Mouse (Mus musculus): ENCODE data around the gene 1700016D06Rik. TPM values are rescaled to one million over a fixed set of nuclear protein-coding genes. Genes with fewer than 3 reads are reported as not detected.

Gene 1700016D06Rik
- polyA plus RNA-seq, 1 experiment from 2014 or later: not detected

GRCm38 (mm10) chr8:11627717-11628116 lies 73.1 kb downstream of the 1700016D06Rik start:
- Histone ChIP-seq H3K27me3 (ENCODE audit: poor library complexity, severe bottlenecking) (no peaks in the 10 kb centered on the region), H3K36me3 (replicated peaks) (peaks cover 100% of the 10 kb centered on the region), H3K4me1 (peaks cover 15% of the 10 kb centered on the region), H3K4me3 (no peak overlapping the region), H3K9me3 (no peaks in the 10 kb centered on the region), H3K27ac (no peak overlapping the region)
- WGBS: 90% methylated on average over 9 of the region's 9 CpGs
- DNase-seq (ENCODE audit: extremely low spot score, low spot score): no peak

- Histone ChIP-seq H3K4me3 (no peak overlapping the region), H3K27ac (no peak overlapping the region), H3K4me1 (peaks cover 4% of the 10 kb centered on the region; the same call in 1 of the 2 replicates), H3K9me3 (no peaks in the 10 kb centered on the region), H3K36me3 (replicated peaks) (peaks cover 100% of the 10 kb centered on the region), H3K27me3 (ENCODE audit: poor library complexity, severe bottlenecking) (no peaks in the 10 kb centered on the region)
- DNase-seq (ENCODE audit: extremely low spot score, low spot score): no peak
- 94% methylated on average over 4 of the region's 4 CpGs for WGBS
These were observed 75.8 kb downstream of the 1700016D06Rik start for GRCm38 (mm10) chr8:11625084-11625483.

DNA sequence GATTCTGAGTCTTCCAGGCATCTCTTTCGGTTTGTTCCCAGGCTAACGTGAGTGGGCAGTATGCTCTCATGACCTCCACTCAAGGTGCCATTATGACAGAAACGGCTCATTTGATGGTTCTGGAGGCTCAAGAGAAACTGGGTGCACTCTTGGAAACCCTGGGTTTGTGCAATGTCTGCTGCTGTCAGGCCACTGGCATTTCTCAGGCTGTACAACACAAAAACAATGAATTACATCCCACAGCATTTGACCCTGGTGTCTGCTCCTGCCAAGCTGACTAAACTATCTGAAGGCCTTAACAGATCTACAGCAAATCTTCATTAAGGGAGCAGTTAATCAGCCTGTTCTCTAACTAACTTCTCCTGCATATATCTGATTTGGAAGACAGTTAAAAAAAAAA lies 81.8 kb downstream of the 1700016D06Rik start:
- Histone ChIP-seq H3K4me1 (no peaks in the 10 kb centered on the region), H3K36me3 (replicated peaks) (peaks cover 100% of the 10 kb centered on the region), H3K27me3 (ENCODE audit: poor library complexity, severe bottlenecking) (no peaks in the 10 kb centered on the region), H3K9me3 (no peaks in the 10 kb centered on the region), H3K27ac (no peak overlapping the region), H3K4me3 (no peak overlapping the region)
- 97% methylated on average over 3 of the region's 3 CpGs for WGBS
- DNase-seq (ENCODE audit: extremely low spot score, low spot score): no peak

GRCm38 (mm10) chr8:11618063-11618462 lies 82.8 kb downstream of the 1700016D06Rik start:
- Histone ChIP-seq H3K36me3 (replicated peaks) (peaks cover 100% of the 10 kb centered on the region), H3K4me1 (no peaks in the 10 kb centered on the region), H3K27ac (no peak overlapping the region), H3K9me3 (no peaks in the 10 kb centered on the region), H3K4me3 (no peak overlapping the region), H3K27me3 (ENCODE audit: poor library complexity, severe bottlenecking) (no peaks in the 10 kb centered on the region)
- 96% methylated on average over 2 of the region's 2 CpGs for WGBS
- DNase-seq (ENCODE audit: extremely low spot score, low spot score): no peak

DNA sequence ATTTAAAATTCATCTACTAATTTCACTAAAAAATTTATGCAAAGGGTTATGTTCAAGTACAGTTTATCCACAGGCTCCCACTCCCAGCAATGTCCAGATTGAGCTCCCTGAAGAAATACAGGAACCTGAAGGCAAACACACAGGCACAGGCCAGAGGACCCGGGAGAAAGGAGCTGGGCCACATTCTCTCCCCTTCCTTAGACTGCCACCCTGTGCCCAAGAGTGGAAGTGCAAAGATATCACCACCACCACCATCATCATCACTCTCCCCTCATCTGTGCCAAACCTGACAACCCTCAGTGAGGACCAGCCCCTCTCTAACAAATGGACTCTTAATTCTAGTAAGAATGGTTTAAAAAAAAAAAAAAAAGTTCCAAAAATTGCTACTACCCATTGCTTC lies 84.6 kb downstream of the 1700016D06Rik start:
- Histone ChIP-seq H3K27ac (no peak overlapping the region), H3K36me3 (replicated peaks) (peaks cover 100% of the 10 kb centered on the region), H3K4me3 (no peak overlapping the region), H3K4me1 (no peaks in the 10 kb centered on the region), H3K9me3 (no peaks in the 10 kb centered on the region), H3K27me3 (ENCODE audit: poor library complexity, severe bottlenecking) (no peaks in the 10 kb centered on the region)
- WGBS: 45% methylated on average over 1 of the region's 1 CpGs
- peak; percentile 43 for DNase-seq (ENCODE audit: extremely low spot score, low spot score)

- no peaks in the 10 kb centered on the region for H3K4me1 ChIP-seq
- 92% methylated on average over 6 of the region's 6 CpGs for WGBS
- H3K9me3 ChIP-seq: no peaks in the 10 kb centered on the region
- H3K27me3 ChIP-seq (ENCODE audit: poor library complexity, severe bottlenecking): no peaks in the 10 kb centered on the region
- H3K4me3 ChIP-seq: no peak overlapping the region
- no peak overlapping the region for H3K27ac ChIP-seq
- H3K36me3 ChIP-seq (replicated peaks): peaks cover 100% of the 10 kb centered on the region
- no peak for DNase-seq (ENCODE audit: extremely low spot score, low spot score)
These were observed 86.6 kb downstream of the 1700016D06Rik start for GRCm38 (mm10) chr8:11614126-11614835.

DNA sequence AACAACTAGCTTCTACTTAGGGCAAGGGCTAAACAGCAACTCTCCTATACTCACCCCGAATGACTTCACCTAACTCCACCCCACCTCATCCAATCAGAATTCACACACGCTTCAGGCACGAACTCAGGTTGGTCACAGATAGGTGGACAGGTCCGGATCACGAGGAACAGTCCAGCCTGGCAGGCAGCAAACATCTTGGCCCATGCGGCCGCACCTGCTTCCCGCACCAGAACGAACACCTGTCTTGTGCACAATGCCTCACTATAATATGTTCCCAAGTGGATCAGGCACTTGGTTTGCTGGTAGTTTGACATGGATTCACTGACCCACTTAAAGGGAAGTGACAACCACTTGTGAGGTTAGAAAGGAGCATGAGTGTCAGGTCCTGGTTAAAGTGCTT lies 92.0 kb downstream of the 1700016D06Rik start:
- H3K27ac ChIP-seq: no peak overlapping the region
- H3K27me3 ChIP-seq (ENCODE audit: poor library complexity, severe bottlenecking): no peaks in the 10 kb centered on the region
- no peaks in the 10 kb centered on the region for H3K4me1 ChIP-seq
- peaks cover 21% of the 10 kb centered on the region for H3K9me3 ChIP-seq
- 96% methylated on average over 9 of the region's 9 CpGs for WGBS
- no peak for DNase-seq (ENCODE audit: extremely low spot score, low spot score)
- peaks cover 90% of the 10 kb centered on the region for H3K36me3 ChIP-seq (replicated peaks)
- no peak overlapping the region for H3K4me3 ChIP-seq

Small RNAs within 50 kb of the gene (microRNA-seq; reads per million reads assigned to microRNA genes)
- gene Mir7238: 1.2 reads per million

Other genes starting within 250 kb of the 1700016D06Rik start
- gene Rab20, start 222.4 kb downstream of the 1700016D06Rik start, polyA plus RNA-seq (2016; fragmentation: Nextera tagmentation; extraction: Ambion mirVana): 1.4 and 1.7 TPM in 2 replicates
- gene Naxd, start 203.6 kb downstream of the 1700016D06Rik start, polyA plus RNA-seq (2016; fragmentation: Nextera tagmentation; extraction: Ambion mirVana): 112 and 113 TPM in 2 replicates
- 17.8 and 19.4 TPM in 2 replicates for gene Cars2, start 150.3 kb downstream of the 1700016D06Rik start, polyA plus RNA-seq (2016; fragmentation: Nextera tagmentation; extraction: Ambion mirVana)
- gene Ing1, start 145.5 kb downstream of the 1700016D06Rik start, polyA plus RNA-seq (2016; fragmentation: Nextera tagmentation; extraction: Ambion mirVana): 29.5 and 29.9 TPM in 2 replicates
- gene Ankrd10, start 65.3 kb downstream of the 1700016D06Rik start, polyA plus RNA-seq (2016; fragmentation: Nextera tagmentation; extraction: Ambion mirVana): 127 and 129 TPM in 2 replicates
- 54.6 and 56.9 TPM in 2 replicates for gene Arhgef7, start 26.7 kb upstream of the 1700016D06Rik start, polyA plus RNA-seq (2016; fragmentation: Nextera tagmentation; extraction: Ambion mirVana)
- gene Tex29, start 139.4 kb upstream of the 1700016D06Rik start, polyA plus RNA-seq (2016; fragmentation: Nextera tagmentation; extraction: Ambion mirVana): not detected in 2 replicates